Mouse (Mus musculus) lung, postnatal 25 days (tissue): ENCODE data around the gene Ccdc13.

Experiments
- DNase-seq: peaks from one replicate; pipeline ENCODE4 v3.0.0; 2022; ENCODE audit warnings: low spot score

Ccdc13 gene

DNA sequence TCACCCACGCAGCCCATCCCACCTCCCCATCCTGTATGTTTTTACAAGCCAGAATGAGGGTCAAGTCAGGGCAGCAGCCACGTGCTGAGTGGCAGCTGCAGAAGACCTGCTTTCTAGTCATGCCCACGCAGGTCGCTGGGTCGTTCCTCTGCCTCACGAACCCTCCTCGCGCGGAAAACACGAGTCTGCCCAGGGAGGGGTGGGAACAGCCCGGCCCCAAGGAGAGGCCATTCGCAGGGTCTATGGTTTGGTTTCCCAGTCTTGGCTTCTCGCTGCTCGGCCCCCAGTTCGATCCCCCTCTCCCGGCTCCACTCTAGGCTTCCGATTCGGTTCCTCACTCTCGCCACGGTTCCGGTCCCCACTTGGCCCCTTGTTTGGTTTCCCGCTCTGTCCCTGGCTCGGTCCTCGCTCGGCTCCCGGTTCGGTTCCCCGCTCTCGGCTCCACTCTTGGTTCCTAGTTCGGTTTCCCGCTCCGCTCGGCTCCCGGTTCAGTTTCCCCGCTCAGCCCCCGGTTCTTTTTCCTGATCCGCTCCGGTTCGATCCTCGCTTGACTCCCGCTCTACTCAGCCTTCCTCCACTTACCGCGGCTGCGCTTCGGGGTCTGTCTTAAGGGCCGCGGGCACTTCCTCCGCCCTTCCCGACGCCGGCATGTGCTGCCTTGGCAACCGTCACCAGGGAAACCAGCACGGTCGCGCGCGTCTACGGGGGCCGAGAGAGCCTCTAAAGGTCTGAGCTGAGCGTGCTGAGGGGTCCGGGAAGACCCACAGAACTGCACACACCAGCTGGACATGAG, at the start of gene Ccdc13:
Ccdc13 (minus strand) TSS at position 633 of the 793 bp plus-strand sequence.
- peak; percentile 74 for DNase-seq

DNA sequence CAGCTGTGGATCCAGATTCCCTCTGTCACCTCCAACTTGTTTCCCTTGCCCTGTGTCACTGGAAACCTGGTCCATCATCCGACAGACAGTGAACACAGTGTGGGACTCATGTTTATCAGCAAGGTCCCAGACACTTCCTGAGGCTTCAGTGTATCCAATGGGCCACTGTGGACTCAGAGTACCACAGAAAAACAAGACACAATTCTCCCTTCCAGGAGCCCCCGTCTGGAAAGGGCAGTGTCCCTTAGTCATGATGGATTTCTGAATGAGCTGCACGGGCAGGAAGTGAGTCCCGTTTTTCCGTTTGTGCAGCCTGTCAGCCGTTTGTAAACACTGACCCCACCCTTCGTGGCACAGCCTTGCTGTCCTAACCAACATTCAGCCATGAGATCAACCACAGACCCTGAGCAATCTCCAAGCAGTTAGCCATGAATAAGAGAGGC, 42.8 kb upstream of the Ccdc13 start:
- peak; percentile 79 for DNase-seq

DNA sequence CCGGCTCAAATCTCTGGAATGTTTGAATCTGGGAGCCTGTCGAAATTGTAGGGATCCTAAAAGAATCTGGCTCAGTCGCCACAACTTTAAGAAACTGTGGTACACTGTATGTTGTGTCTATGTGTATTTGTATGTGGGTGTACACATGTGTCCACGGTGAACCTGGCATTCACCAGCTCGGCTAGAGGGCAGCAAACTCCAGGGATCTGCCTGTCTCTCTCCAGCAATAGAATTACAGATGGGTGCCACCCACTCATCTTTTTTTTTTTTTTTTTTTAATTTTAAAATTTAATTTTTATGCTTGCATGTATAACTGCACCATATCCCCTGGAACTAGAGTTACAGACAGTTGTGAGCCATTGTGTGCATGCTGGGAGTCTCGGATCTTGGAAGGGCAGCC, 42.0 kb upstream of the Ccdc13 start:
- DNase-seq, result no peak

DNA sequence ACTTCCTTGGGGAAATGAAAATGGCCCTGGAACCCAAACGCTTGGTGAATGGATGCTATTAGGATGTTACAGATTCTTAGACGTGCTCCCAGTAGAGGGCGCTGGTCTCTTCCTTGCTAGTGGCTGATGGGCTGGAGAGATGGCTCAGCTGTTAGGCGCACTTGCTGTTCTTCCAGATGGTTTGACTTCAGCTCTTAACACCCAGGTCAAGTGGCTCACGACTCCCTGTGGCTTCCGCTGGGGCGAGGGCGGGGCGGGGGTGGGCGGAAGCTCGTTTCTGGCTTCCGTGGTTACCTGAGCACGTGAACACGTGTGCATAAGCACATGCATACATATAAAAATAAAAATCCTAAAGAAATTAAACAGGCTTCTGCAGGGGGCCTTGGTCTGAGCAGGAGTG, 41.6 kb upstream of the Ccdc13 start:
- peak; percentile 76 for DNase-seq

DNA sequence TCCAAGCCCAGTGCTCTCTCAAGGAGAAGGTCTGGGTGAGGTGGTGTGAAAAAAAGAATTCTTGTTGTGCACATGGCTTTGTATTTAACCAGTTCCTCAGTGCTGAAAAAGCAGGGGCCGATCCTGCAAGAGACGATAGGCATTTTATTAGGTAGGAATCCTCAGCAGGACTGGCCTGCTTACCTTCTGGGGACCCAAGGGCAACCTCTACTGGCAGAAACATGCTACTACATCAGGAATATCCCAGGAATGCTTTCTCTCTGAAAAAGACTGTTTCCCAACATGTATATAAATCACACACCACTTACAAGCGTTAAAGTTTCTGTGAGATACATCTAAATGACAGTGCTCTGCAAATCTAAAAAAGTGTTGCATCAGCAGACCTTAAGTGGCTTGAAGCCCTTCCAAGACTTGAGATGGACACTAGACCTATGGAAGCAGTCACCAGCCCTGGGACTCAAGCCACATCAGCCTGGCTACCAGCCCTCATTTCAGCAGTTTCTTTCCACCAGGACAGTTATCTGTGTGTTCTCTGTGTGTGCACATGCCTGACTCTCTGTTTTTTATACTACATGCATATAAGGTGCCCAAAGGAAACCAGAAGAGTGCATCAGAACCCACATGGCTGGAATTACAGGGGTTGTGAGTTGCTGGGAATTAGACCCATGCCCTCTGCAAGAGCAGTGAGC, 37.9 kb upstream of the Ccdc13 start:
- DNase-seq, result peak; percentile 73

DNA sequence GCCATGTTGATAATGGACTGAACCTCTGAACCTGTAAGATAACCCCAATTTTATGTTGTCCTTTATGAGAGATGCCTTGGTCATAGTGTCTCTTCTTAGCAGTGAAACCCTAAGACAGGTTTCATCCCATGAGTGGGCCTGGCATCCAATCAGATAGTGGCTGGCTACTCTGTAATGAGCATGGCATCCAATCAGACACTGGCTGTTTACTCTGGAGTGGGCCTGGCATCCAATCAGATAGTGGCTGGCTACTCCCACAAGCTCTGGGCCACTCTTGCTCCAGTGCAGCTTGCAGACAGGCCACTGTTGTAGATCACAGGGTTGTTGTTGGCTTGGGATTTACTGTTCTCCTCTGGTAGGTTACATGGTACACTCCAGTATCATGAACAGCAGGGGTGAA, 34.3 kb upstream of the Ccdc13 start:
- no peak for DNase-seq

DNA sequence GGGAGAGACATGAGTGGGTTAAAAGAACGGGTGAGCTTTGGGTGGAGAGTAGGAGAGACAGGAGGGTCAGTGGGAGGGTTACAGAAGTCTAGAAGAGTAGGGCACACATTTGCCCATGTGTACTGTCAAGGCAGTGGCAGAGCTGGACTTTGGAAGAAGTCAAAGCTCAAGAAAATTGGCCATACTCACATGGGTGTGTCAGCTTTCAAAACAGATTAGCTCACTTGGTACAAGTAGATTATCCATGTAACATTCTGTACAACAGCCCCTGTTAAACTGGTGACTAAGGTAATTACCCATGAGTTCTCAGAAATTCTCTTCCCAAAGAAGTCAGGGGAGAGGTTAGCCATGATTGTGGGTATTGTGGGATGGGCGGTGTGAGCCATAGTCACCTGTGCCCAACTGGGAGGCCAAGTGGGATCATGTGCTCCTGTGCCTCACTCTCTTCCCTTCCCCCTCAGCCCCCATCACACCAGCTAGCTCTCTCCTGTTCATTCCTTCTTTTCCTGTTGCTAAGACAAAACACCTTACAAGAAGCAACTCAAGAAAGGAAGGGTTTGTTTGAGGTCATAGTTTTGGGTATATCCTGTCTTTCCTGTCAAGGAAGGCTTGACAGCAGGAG, 32.9 kb upstream of the Ccdc13 start:
- no peak for DNase-seq

DNA sequence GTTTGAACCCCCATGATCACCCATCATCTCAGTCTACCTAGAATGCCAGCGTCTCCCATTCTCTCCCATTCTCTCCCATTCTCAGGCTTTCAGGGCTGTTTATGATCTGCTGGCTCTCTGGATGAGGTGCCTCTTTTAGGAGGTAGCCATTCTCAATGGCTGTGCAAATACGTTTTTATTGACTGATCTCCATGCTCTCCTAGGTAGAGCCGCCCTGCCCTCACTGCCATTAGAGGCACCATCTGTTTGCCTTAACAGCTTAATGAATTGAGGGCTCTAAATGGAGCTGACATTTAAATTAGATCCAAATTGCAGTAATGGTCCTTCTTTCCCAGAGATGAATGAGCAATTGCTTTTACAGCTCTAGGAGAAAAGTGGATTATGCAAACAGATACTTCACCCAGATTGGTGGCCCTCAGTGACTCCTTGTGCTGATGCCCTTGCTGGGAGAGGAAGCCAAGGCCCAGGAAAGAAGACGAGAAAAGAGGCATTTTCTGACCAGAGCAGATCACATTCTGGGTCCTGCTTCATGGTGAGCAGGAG, 30.8 kb upstream of the Ccdc13 start:
- no peak for DNase-seq

DNA sequence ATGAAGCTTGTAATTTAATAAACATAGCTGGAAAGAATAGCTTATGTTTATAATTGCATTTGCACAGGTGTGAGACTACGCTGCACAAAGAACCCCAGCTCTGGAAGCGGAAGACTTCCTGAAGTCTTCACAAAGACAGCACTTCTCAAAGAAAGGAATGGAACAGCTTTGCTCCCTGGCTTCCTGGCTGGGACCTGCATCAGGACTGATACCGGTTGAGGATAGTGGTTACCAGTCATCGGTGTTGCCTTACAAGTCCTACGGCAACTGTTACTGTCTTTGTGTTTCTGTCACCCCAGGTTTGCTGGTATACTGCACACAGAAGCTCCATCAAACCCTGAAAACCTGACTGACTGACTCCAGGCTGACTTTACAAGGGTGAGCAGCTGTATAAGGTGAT, 30.2 kb upstream of the Ccdc13 start:
- no peak for DNase-seq

DNA sequence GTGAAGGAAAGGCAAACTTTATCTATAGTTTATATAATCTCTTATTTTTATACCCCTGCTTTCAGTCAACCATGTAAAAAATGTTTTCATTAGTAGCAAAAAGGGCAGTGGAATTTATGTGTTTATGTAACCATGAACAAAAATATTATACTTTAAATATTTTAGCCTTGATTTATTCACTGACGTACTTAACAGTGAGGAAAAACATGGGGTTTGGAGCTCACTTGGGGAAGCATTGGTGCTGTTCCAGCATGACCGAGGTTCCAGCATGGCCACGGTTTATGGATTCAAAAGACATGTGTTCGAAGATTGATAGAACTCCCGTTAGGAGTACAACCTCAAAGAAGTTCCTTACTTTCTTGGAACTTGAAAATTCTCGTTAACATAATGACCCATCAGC, 29.0 kb upstream of the Ccdc13 start:
- no peak for DNase-seq

DNA sequence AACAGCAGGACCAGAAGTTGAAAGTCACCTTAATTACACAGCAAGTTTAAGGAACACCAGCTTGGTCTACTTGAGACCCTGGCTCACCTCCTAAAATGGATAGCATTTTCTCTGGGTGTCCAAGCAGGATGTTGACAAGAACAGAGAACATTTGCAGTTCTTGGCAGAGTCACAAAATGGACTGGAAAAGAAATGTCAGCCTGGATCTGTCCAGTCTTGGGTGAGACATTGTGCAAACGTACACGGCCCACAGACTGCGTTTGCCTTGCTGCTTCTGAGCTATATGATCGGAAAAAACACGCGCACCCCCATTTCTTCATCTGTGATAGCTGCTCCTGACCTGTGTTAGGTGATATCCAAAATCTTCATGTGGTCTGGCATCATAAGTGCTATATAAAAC, 28.4 kb upstream of the Ccdc13 start:
- peak; percentile 66 for DNase-seq

DNA sequence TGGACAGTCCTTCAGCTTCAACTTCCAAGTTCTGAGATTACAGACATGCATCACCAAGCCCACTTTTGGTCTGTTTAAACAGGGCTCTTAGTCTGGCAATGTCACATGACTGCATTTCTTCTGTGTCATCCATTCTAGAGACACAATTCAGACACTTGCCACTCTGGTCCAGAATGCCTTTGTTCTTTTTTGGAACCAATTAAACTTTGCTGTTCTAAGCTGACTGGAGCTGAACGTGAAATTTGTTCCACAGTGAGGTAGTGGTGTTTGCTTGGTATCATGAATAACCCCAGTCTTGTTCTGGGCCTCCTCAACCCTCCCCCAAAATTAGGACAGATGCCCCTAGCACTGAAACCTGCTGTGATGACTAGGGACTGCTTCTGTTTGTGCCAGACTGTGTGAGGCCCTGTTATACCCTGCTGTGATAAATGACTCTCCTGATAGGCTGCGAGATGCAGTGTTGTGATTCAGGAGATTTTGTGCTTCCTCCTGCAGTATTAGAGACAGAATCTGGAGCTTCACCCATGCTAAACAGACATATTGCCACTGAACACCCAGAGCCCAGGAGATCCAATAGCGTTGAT, 26.3 kb upstream of the Ccdc13 start:
- DNase-seq, result no peak

DNA sequence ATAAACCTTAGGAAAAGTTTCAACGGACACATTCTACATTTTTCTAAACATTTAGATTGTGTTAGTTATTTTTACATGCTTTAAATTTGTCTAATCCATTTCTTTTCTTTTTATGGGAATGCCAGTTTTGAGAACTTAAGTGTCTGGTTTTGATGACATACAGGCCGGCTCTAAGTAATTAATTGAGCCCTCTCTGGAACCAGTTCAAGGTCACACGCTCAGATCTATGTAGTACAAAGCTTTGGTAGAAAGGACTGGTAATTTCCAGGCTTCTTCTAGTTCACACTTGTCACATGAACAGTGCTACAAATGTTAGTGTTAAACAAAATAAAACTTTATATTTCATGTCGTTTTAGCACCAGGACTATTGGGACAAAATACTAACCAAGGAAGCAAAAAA, 25.6 kb upstream of the Ccdc13 start:
- DNase-seq, result no peak

DNA sequence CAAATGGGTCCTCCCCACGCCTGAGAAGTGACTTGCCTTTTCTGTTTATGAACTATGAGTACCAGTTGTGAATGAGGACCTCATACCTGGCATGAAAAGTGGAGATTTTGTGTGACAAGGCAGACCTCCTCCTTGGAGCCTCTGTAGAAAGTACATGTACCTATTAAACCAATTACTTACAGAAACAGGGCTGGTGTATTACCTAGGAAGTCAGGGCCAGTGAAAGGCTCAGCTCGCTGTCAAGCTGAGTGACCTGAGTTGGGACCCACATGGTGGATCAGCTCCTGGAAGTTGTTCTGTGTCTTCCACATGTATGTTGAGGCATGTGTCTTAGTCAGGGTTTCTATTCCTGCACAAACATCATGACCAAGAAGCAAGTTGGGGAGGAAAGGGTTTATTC, 21.7 kb upstream of the Ccdc13 start:
- DNase-seq, result no peak

DNA sequence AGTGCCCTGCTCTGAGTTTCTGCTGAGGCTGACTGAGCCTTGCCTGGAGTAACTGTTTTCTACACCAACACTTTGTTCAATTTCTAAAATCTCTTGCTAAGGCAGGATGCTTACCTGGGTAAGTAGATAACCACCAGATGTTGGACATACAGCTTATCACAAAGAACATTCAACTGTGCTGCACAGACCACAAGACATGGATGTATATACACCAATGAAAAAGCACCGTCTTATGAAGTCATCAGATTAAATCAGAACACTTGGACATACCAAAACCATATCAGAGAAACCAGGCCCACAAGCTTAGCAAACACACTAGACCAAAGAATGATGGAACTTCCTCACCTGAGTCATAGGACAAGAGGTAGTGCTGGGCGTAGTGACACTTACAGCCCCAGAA, 20.1 kb upstream of the Ccdc13 start:
- no peak for DNase-seq

DNA sequence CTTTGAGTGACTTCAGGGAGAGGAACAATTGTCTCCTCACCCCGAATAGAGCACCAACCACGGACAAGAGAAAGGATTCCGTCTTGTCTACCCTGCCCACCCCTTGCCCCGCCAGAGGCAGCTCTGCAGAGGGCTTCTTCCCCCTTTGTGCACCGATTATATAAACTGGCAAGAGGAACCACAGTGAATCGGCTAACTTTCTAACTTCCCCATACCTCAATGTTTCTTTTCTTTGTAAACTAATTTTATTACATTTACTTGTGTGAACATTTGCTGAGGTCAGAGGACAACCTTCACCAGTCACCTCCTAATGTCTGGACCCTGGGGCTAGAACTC, 18.9 kb upstream of the Ccdc13 start, which contains the start of gene Higd1a:
Higd1a (minus strand) TSS at position 210 of the 336 bp plus-strand sequence.
- DNase-seq, result no peak

DNA sequence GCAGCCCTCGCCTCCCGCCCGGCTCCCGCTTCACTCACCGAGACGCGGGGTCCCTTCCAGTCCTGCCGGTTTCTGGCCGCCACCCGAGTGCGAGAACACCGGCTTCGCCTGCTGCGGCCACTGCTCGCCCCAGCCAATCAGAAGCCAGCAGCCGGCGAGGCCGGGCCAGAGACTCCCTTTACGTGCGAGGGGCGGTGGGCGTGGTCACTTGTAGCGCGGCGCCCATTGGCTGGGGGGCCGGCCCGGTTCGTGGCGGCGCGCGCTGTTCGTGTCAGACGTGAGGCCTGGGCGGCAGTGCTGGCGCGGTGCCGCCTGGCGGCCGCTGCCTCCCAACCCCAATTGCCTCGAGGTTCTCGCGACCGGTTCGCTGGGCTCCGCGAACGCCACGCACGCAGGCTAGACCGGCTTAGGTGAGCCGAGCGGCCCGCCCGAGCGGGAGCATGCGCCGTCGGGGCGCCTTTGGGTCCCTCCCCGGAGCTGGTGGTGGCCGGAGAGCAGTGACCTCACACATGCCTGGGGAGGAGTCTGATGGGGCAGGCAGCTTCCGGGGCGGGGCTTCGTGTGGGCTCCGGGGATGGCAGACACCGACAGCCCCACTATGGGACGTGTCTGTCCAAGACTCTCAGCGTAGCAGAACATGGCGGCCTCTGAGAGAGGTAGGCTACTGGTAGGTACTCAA, 18.4 kb upstream of the Ccdc13 start:
- peak; percentile 98 for DNase-seq

DNA sequence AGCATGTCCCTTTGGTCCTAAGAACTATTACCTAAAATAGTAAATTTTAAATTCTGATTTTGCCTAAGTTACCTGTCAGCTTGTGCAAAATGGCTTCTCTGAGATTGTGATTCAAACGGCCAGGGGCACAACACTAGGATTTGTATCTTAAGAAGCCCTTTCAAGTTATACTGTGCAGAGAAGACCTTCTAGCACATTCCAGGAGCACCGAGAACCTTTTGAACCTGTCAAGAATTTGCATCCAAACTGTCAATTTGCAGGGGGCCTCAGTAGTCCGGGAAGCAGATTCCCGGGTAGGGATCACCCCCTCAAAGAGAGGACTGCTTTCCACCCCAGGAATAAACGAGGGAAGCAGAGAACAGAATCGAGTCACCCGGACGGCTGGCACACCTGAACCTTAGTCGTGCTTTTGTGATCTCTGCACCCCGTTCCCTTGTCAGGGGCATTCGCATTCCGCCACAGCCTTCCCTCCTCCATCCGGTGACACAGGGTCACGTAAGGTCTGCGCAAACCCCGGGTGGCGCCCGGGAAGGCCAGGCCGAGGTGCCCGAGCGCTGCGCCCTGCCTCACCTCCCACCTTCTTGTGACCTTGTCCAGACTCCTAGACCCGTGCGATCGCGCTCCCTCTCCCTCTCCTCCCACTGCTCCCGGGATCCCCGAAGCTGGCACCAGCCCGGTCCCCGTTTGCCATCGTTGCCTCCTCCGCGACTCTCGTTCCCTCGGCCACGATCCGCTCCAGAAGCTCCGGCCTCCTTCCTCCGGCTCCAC, 17.6 kb upstream of the Ccdc13 start:
- DNase-seq, result peak; percentile 23

DNA sequence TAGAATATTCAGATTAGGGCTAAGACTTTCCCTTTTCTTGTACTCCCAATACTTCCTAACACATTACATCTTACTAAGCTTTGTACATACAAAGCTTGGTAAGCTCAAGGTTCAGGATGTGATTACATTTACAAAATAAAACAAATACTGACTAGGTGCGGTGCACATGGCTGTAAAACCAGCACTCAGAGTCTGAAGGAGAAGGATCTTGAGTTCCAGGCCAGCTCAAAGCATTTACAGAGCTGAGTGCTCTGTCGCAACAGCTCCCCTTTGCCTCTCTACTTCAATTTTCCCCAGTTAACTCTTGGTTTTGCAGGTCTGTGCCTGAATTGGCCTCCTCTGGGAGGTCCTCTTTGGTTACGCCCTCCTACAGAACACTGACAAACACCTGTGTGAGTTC, 15.0 kb upstream of the Ccdc13 start:
- no peak for DNase-seq

DNA sequence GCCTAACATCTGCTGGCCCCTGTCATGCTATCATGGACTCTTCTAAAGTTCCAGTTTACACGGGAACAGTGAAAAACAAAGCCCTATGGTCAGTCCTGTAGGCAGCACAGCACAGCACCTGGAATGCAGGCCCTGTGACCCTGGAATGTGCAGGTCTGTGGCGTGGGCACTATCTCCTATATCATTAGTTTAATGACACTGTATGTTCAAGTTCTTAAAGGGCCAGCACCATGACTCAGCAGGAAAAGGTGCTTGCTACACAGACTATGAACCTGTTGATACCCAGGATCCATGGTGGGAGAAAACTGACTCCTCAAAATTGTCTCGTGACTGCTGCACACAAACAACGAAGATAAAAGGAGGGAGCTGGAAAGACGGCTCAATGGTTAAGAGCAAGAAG, 8.6 kb upstream of the Ccdc13 start:
- no peak for DNase-seq

DNA sequence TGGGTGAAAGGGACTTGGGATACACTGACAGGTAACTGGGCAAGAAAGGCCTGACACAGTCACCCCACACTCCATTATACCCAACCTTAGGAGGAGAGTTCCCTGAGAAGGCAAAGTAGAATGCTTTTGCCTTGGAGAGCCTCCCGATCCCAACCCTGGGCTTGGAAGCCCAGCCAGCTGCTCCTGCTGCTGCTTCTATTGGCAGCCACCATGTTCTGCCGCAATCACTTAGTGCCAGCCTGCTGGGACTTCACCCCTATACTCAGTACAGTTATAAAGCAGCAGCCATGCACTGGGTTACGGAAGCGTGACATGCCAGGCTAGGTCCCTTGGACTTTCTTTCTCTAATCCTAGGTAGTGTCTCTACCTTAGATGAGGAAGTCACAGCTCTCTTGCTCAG, 7.9 kb upstream of the Ccdc13 start:
- no peak for DNase-seq
